Mouse (Mus musculus) small intestine, adult 2 months (tissue): ENCODE measurements around the gene Gm47289.

Experiments
- CTCF ChIP-seq: fragments of 200-500 bp; IDR thresholded peaks from 2 replicates; pipeline ENCODE4 v1.5.1; 2012; ENCODE audit warnings: low read depth, mild to moderate bottlenecking, control low read depth, inconsistent platforms, low read length, moderate library complexity, mixed read lengths; ENCODE audit not compliant: insufficient replicate concordance, insufficient read length; ENCODE audit errors: extremely low read depth
- POLR2A ChIP-seq: fragments of 200-500 bp; IDR thresholded peaks from 2 replicates; pipeline ENCODE4 v1.6.1; 2012; ENCODE audit warnings: low read depth, mild to moderate bottlenecking, control low read depth, inconsistent platforms, low read length, moderate library complexity

DNA sequence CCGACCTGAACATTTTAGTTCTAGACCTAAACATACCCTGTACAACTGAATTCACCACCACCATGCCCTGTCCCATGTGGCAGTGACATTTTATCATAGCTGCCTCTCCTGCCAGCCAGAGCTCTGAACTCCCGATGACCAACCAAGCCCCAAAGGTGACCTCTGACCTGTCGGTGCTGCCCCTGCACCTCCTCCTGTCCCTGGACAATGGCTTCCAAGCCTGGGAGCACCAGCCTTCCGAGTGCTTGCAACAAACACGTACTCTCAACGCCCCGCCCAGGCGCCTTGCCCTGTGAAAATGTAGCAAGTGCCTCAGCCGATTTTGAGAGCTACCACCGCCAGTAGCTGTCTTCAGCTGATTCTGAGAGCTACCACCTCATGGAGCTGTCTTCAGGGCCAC lies 13.8 kb upstream of the Gm47289 start:
- TF ChIP-seq CTCF (no peak), POLR2A (no peak)
